Mouse (Mus musculus) thymus, adult 2 months (tissue): Measurements from ENCODE around the gene Actr5.

ENCODE experiments used
- CTCF ChIP-seq: fragments of 200-500 bp; IDR thresholded peaks from 2 replicates; pipeline ENCODE4 v1.5.1; 2012; ENCODE audit warnings: mild to moderate bottlenecking, control low read depth, low read length, moderate library complexity, borderline replicate concordance; ENCODE audit not compliant: control insufficient read depth, poor library complexity, insufficient read depth; ENCODE audit errors: extremely low read depth
- POLR2A ChIP-seq: fragments of 200-500 bp; IDR thresholded peaks from 2 replicates; pipeline ENCODE4 v1.6.1; 2012; ENCODE audit warnings: mild to moderate bottlenecking, low read length, control low read depth, moderate library complexity; ENCODE audit not compliant: control insufficient read depth, poor library complexity, insufficient read depth; ENCODE audit errors: extremely low read depth

DNA sequence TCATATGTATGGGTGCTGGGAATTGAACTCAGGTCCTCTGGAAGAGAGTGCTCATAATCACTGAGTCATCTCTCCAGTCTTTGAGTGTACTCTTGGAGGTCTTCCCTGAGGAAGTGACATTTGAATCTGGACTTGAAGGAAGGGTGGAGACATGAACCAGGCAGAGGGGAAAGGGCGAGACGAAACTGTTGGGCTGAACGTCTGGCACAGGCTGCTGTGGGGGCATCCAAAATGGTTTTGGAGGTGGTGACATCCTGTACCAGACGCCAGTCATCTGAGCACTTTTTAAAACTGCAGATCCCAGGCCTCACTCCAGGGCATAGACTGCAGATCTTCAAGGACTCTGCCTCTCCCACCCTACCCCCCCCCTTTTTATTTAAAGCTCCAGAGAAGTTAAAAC is 31.1 kb downstream of the Actr5 start:
- no peak for TF ChIP-seq CTCF
- no peak for TF ChIP-seq POLR2A
